Mouse (Mus musculus): ENCODE data around the gene Cep164. TPM values are rescaled to one million over a fixed set of nuclear protein-coding genes. Genes with fewer than 3 reads are reported as not detected.
A peak's percentile ranks its signal among the peaks of the same experiment; 100 is the strongest.

Gene Cep164
- polyA plus RNA-seq, 1 experiment from 2014 or later, result 14.5 TPM

- Histone ChIP-seq H3K27me3 (ENCODE audit: control insufficient read depth, insufficient read depth, low read length) (no peaks in the 10 kb centered on the region), H3K9ac (ENCODE audit: low read length) (peak overlapping the region; percentile 73), H3K4me1 (ENCODE audit: control insufficient read depth, insufficient read depth, low read length) (peaks cover 3% of the 10 kb centered on the region), H3K4me3 (ENCODE audit: low read depth, low read length) (peak overlapping the region; percentile 67), H3K4me2 (peak overlapping the region; percentile 71), H3K9me3 (ENCODE audit: control insufficient read depth, low read length) (no peaks in the 10 kb centered on the region), H3K36me3 (ENCODE audit: control insufficient read depth, insufficient read depth, low read length) (no peaks in the 10 kb centered on the region), H3K27ac (ENCODE audit: low read depth, low read length) (no peak overlapping the region; the same call in 1 of the 2 replicates)
- ATAC-seq (ENCODE audit: low FRiP score) (peak; percentile 31), DNase-seq (ENCODE audit: low spot score, missing footprints) (peak; percentile 84)
- WGBS, result 6% methylated on average over 23 of the region's 23 CpGs
Measured at GRCm38 (mm10) chr9:45827663-45828290, 714 bp downstream of the Cep164 start.

- Histone ChIP-seq H3K36me3 (ENCODE audit: control insufficient read depth, insufficient read depth, low read length) (no peaks in the 10 kb centered on the region), H3K4me1 (ENCODE audit: control insufficient read depth, insufficient read depth, low read length) (no peaks in the 10 kb centered on the region), H3K4me3 (ENCODE audit: low read depth, low read length) (no peak overlapping the region), H3K27me3 (ENCODE audit: control insufficient read depth, insufficient read depth, low read length) (no peaks in the 10 kb centered on the region), H3K4me2 (no peak overlapping the region), H3K9me3 (ENCODE audit: control insufficient read depth, low read length) (no peaks in the 10 kb centered on the region), H3K9ac (ENCODE audit: low read length) (no peak overlapping the region), H3K27ac (ENCODE audit: low read depth, low read length) (no peak overlapping the region)
- no peak for ATAC-seq (ENCODE audit: low FRiP score)
- WGBS, result 83% methylated on average over 9 of the region's 9 CpGs
- DNase-seq (ENCODE audit: low spot score, missing footprints), result no peak
Measured at GRCm38 (mm10) chr9:45818406-45819011, 10.0 kb downstream of the Cep164 start.

GRCm38 (mm10) chr9:45815525-45815924, 13.0 kb downstream of the Cep164 start:
- Histone ChIP-seq H3K4me3 (ENCODE audit: low read depth, low read length) (no peak overlapping the region), H3K27me3 (ENCODE audit: control insufficient read depth, insufficient read depth, low read length) (no peaks in the 10 kb centered on the region), H3K36me3 (ENCODE audit: control insufficient read depth, insufficient read depth, low read length) (no peaks in the 10 kb centered on the region), H3K4me1 (ENCODE audit: control insufficient read depth, insufficient read depth, low read length) (no peaks in the 10 kb centered on the region), H3K9me3 (ENCODE audit: control insufficient read depth, low read length) (no peaks in the 10 kb centered on the region), H3K4me2 (no peak overlapping the region), H3K27ac (ENCODE audit: low read depth, low read length) (no peak overlapping the region), H3K9ac (ENCODE audit: low read length) (no peak overlapping the region)
- 92% methylated on average over 10 of the region's 10 CpGs for WGBS
- ATAC-seq (ENCODE audit: low FRiP score), result no peak
- no peak for DNase-seq (ENCODE audit: low spot score, missing footprints)

GRCm38 (mm10) chr9:45815113-45815512, 13.4 kb downstream of the Cep164 start:
- ATAC-seq (ENCODE audit: low FRiP score), result no peak
- no peak overlapping the region for H3K27ac ChIP-seq (ENCODE audit: low read depth, low read length)
- WGBS, result 92% methylated on average over 9 of the region's 9 CpGs
- H3K9me3 ChIP-seq (ENCODE audit: control insufficient read depth, low read length), result no peaks in the 10 kb centered on the region
- no peaks in the 10 kb centered on the region for H3K27me3 ChIP-seq (ENCODE audit: control insufficient read depth, insufficient read depth, low read length)
- no peaks in the 10 kb centered on the region for H3K36me3 ChIP-seq (ENCODE audit: control insufficient read depth, insufficient read depth, low read length)
- no peak overlapping the region for H3K4me2 ChIP-seq
- no peak overlapping the region for H3K4me3 ChIP-seq (ENCODE audit: low read depth, low read length)
- no peaks in the 10 kb centered on the region for H3K4me1 ChIP-seq (ENCODE audit: control insufficient read depth, insufficient read depth, low read length)
- DNase-seq (ENCODE audit: low spot score, missing footprints), result no peak
- H3K9ac ChIP-seq (ENCODE audit: low read length), result no peak overlapping the region

- WGBS, result 85% methylated on average over 5 of the region's 5 CpGs
- H3K4me2 ChIP-seq, result no peak overlapping the region
- ATAC-seq (ENCODE audit: low FRiP score) (no peak), DNase-seq (ENCODE audit: low spot score, missing footprints) (no peak)
- no peaks in the 10 kb centered on the region for H3K4me1 ChIP-seq (ENCODE audit: control insufficient read depth, insufficient read depth, low read length)
- no peaks in the 10 kb centered on the region for H3K36me3 ChIP-seq (ENCODE audit: control insufficient read depth, insufficient read depth, low read length)
- H3K9ac ChIP-seq (ENCODE audit: low read length), result no peak overlapping the region
- H3K27me3 ChIP-seq (ENCODE audit: control insufficient read depth, insufficient read depth, low read length), result no peaks in the 10 kb centered on the region
- H3K9me3 ChIP-seq (ENCODE audit: control insufficient read depth, low read length), result no peaks in the 10 kb centered on the region
- no peak overlapping the region for H3K27ac ChIP-seq (ENCODE audit: low read depth, low read length)
- no peak overlapping the region for H3K4me3 ChIP-seq (ENCODE audit: low read depth, low read length)
Measured at GRCm38 (mm10) chr9:45811946-45812345, 16.5 kb downstream of the Cep164 start.

GRCm38 (mm10) chr9:45807761-45808160, 20.7 kb downstream of the Cep164 start:
- Histone ChIP-seq H3K36me3 (ENCODE audit: control insufficient read depth, insufficient read depth, low read length) (no peaks in the 10 kb centered on the region; the same call in 1 of the 2 replicates), H3K4me2 (no peak overlapping the region), H3K9ac (ENCODE audit: low read length) (no peak overlapping the region), H3K4me3 (ENCODE audit: low read depth, low read length) (no peak overlapping the region), H3K4me1 (ENCODE audit: control insufficient read depth, insufficient read depth, low read length) (no peaks in the 10 kb centered on the region), H3K27me3 (ENCODE audit: control insufficient read depth, insufficient read depth, low read length) (no peaks in the 10 kb centered on the region), H3K27ac (ENCODE audit: low read depth, low read length) (no peak overlapping the region), H3K9me3 (ENCODE audit: control insufficient read depth, low read length) (no peaks in the 10 kb centered on the region)
- no peak for DNase-seq (ENCODE audit: low spot score, missing footprints)
- WGBS, result 91% methylated on average over 8 of the region's 8 CpGs
- no peak for ATAC-seq (ENCODE audit: low FRiP score)

- no peak for DNase-seq (ENCODE audit: low spot score, missing footprints)
- no peak overlapping the region for H3K4me3 ChIP-seq (ENCODE audit: low read depth, low read length)
Measured at GRCm38 (mm10) chr9:45807337-45807736, 21.2 kb downstream of the Cep164 start.

GRCm38 (mm10) chr9:45806847-45807246, 21.6 kb downstream of the Cep164 start:
- no peaks in the 10 kb centered on the region for H3K4me1 ChIP-seq (ENCODE audit: control insufficient read depth, insufficient read depth, low read length)
- no peaks in the 10 kb centered on the region; the same call in 1 of the 2 replicates for H3K36me3 ChIP-seq (ENCODE audit: control insufficient read depth, insufficient read depth, low read length)
- no peak for DNase-seq (ENCODE audit: low spot score, missing footprints)
- H3K27me3 ChIP-seq (ENCODE audit: control insufficient read depth, insufficient read depth, low read length), result no peaks in the 10 kb centered on the region
- H3K9ac ChIP-seq (ENCODE audit: low read length), result no peak overlapping the region
- no peak overlapping the region for H3K4me2 ChIP-seq
- WGBS, result 92% methylated on average over 11 of the region's 11 CpGs
- no peak for ATAC-seq (ENCODE audit: low FRiP score)
- no peaks in the 10 kb centered on the region for H3K9me3 ChIP-seq (ENCODE audit: control insufficient read depth, low read length)
- no peak overlapping the region for H3K27ac ChIP-seq (ENCODE audit: low read depth, low read length)
- H3K4me3 ChIP-seq (ENCODE audit: low read depth, low read length), result no peak overlapping the region

More at GRCm38 (mm10) chr9:45807337-45807736, 21.2 kb downstream of the Cep164 start:
- Histone ChIP-seq H3K27ac (ENCODE audit: low read depth, low read length) (no peak overlapping the region), H3K9ac (ENCODE audit: low read length) (no peak overlapping the region), H3K4me2 (no peak overlapping the region), H3K27me3 (ENCODE audit: control insufficient read depth, insufficient read depth, low read length) (no peaks in the 10 kb centered on the region), H3K4me1 (ENCODE audit: control insufficient read depth, insufficient read depth, low read length) (no peaks in the 10 kb centered on the region), H3K9me3 (ENCODE audit: control insufficient read depth, low read length) (no peaks in the 10 kb centered on the region), H3K36me3 (ENCODE audit: control insufficient read depth, insufficient read depth, low read length) (no peaks in the 10 kb centered on the region; the same call in 1 of the 2 replicates)
- ATAC-seq (ENCODE audit: low FRiP score), result no peak
- 90% methylated on average over 11 of the region's 11 CpGs for WGBS

GRCm38 (mm10) chr9:45803070-45803774, 25.3 kb downstream of the Cep164 start:
- DNase-seq (ENCODE audit: low spot score, missing footprints), result no peak
- H3K4me1 ChIP-seq (ENCODE audit: control insufficient read depth, insufficient read depth, low read length), result peaks cover 3% of the 10 kb centered on the region
- H3K4me2 ChIP-seq, result no peak overlapping the region
- H3K27ac ChIP-seq (ENCODE audit: low read depth, low read length), result no peak overlapping the region
- H3K9me3 ChIP-seq (ENCODE audit: control insufficient read depth, low read length), result no peaks in the 10 kb centered on the region
- 84% methylated on average over 21 of the region's 21 CpGs for WGBS
- no peak overlapping the region for H3K4me3 ChIP-seq (ENCODE audit: low read depth, low read length)
- no peak for ATAC-seq (ENCODE audit: low FRiP score)
- no peaks in the 10 kb centered on the region for H3K27me3 ChIP-seq (ENCODE audit: control insufficient read depth, insufficient read depth, low read length)
- H3K36me3 ChIP-seq (ENCODE audit: control insufficient read depth, insufficient read depth, low read length), result peaks cover 2% of the 10 kb centered on the region; the same call in 1 of the 2 replicates
- no peak overlapping the region for H3K9ac ChIP-seq (ENCODE audit: low read length)
